Mouse (Mus musculus) MEL (cell line): Measurements from ENCODE around the gene Ctnnd2. TPM values are rescaled to one million over a fixed set of nuclear protein-coding genes. Genes with fewer than 3 reads are reported as not detected.

Experiments used
- DNase-seq: peaks from one replicate; pipeline ENCODE4 v3.0.0; 2011; ENCODE audit warnings: low read depth, low spot score
- H3K27ac ChIP-seq: 2 replicates; pipeline ENCODE4 v1.5.1; 2012; ENCODE audit warnings: low read depth, mild to moderate bottlenecking, control low read depth, low read length, moderate library complexity; ENCODE audit not compliant: control insufficient read depth
- H3K27me3 ChIP-seq, 2 experiments: fragments of 150-350 bp in 1 of 2; sonication (generic) in 1 of 2; 2 replicates each; pipeline ENCODE4 v1.6.1; 2012; ENCODE audit warnings: low read length in 2 of 2, mild to moderate bottlenecking in 2 of 2, improper control_type of control experiment in 1 of 2, moderate library complexity in 1 of 2; ENCODE audit not compliant: insufficient read depth in 2 of 2, control insufficient read depth in 1 of 2
- H3K36me3 ChIP-seq, 2 experiments: 2 replicates each; pipeline ENCODE4 v1.6.1; 2012 to 2014; ENCODE audit warnings: low read length in 2 of 2, improper control_type of control experiment in 1 of 2, inconsistent platforms in 1 of 2, mild to moderate bottlenecking in 1 of 2; ENCODE audit not compliant: insufficient read depth in 2 of 2, control insufficient read depth in 1 of 2
- H3K4me1 ChIP-seq, 2 experiments: fragments of 150-350 bp in 1 of 2; sonication (generic) in 1 of 2; 2 replicates each; pipeline ENCODE4 v1.6.1; 2012; ENCODE audit warnings: low read length in 2 of 2, improper control_type of control experiment in 1 of 2, mild to moderate bottlenecking in 1 of 2; ENCODE audit not compliant: insufficient read depth in 2 of 2, control insufficient read depth in 1 of 2
- H3K4me3 ChIP-seq, 2 experiments: fragments of 150-350 bp in 1 of 2; sonication (generic) in 1 of 2; 2 replicates each; pipeline ENCODE4 v1.5.1; 2012; ENCODE audit warnings: low read depth in 2 of 2, low read length in 2 of 2, mild to moderate bottlenecking in 2 of 2, moderate library complexity in 2 of 2, control low read depth in 1 of 2, improper control_type of control experiment in 1 of 2; ENCODE audit not compliant: control insufficient read depth in 1 of 2, insufficient read depth in 1 of 2
- H3K79me2 ChIP-seq: 2 replicates; pipeline ENCODE4 v1.6.1; 2012; ENCODE audit warnings: mild to moderate bottlenecking, low read length, moderate library complexity; ENCODE audit not compliant: control insufficient read depth, poor library complexity, insufficient read depth
- H3K9ac ChIP-seq: 2 replicates; pipeline ENCODE4 v1.6.1; 2012; ENCODE audit warnings: low read depth, mild to moderate bottlenecking, control low read depth, low read length, moderate library complexity; ENCODE audit not compliant: control insufficient read depth, poor library complexity, severe bottlenecking
- H3K9me3 ChIP-seq: fragments of 150-350 bp; sonication (generic); replicated peaks from 2 replicates; pipeline ENCODE4 v1.6.1; 2012; ENCODE audit warnings: mild to moderate bottlenecking, low read length, improper control_type of control experiment, moderate library complexity; ENCODE audit not compliant: insufficient read depth
- BHLHE40 ChIP-seq: IDR thresholded peaks from 2 replicates; pipeline ENCODE4 v1.6.1; 2012; ENCODE audit warnings: low read depth, mild to moderate bottlenecking, inconsistent platforms, low read length, improper control_type of control experiment, borderline replicate concordance
- CHD1 ChIP-seq: IDR thresholded peaks from 2 replicates; pipeline ENCODE4 v1.6.1; 2012; ENCODE audit warnings: low read depth, mild to moderate bottlenecking, inconsistent platforms, low read length, improper control_type of control experiment
- CHD2 ChIP-seq: IDR thresholded peaks from 2 replicates; pipeline ENCODE4 v1.6.1; 2011; ENCODE audit warnings: low read length, improper control_type of control experiment
- CTCF ChIP-seq, 3 experiments: IDR thresholded peaks in 2 of 3; conservative IDR thresholded peaks in 1 of 3; 2 replicates each; pipeline ENCODE4 v1.5.1; 2011 to 2012; ENCODE audit warnings: low read length in 3 of 3, low read depth in 2 of 3, mild to moderate bottlenecking in 2 of 3, improper control_type of control experiment in 1 of 3, inconsistent platforms in 1 of 3, mixed read lengths in 1 of 3, moderate library complexity in 1 of 3; ENCODE audit not compliant: control insufficient read depth in 1 of 3, insufficient read depth in 1 of 3, poor library complexity in 1 of 3, severe bottlenecking in 1 of 3
- EP300 ChIP-seq, 2 experiments: IDR thresholded peaks; 2 replicates each; pipeline ENCODE4 v1.6.1; 2011; ENCODE audit warnings: improper control_type of control experiment in 2 of 2, low read length in 2 of 2, low read depth in 1 of 2, mild to moderate bottlenecking in 1 of 2
- HCFC1 ChIP-seq: IDR thresholded peaks from 2 replicates; pipeline ENCODE4 v1.6.1; 2012; ENCODE audit warnings: low read depth, mild to moderate bottlenecking, inconsistent platforms, low read length, improper control_type of control experiment, moderate library complexity
- JUND ChIP-seq: IDR thresholded peaks from 2 replicates; pipeline ENCODE4 v1.6.1; 2011; ENCODE audit warnings: low read depth, mild to moderate bottlenecking, improper control_type of control experiment, low read length
- KAT2A ChIP-seq: conservative IDR thresholded peaks from 2 replicates; pipeline ENCODE4 v1.6.1; 2012; ENCODE audit warnings: low read depth, low read length, improper control_type of control experiment, inconsistent platforms
- MAX ChIP-seq: IDR thresholded peaks from 2 replicates; pipeline ENCODE4 v1.6.1; 2011; ENCODE audit warnings: low read length, improper control_type of control experiment
- MEF2A ChIP-seq: IDR thresholded peaks from 2 replicates; pipeline ENCODE4 v1.6.1; 2014; ENCODE audit warnings: low read depth, mild to moderate bottlenecking, inconsistent platforms, low read length, improper control_type of control experiment; ENCODE audit not compliant: poor library complexity, insufficient replicate concordance, severe bottlenecking; ENCODE audit errors: extremely low read depth
- MXI1 ChIP-seq: IDR thresholded peaks from 2 replicates; pipeline ENCODE4 v1.6.1; 2011; ENCODE audit warnings: mild to moderate bottlenecking, low read depth, low read length, improper control_type of control experiment
- MYB ChIP-seq: IDR thresholded peaks from 2 replicates; pipeline ENCODE4 v1.6.1; 2011; ENCODE audit warnings: mild to moderate bottlenecking, low read depth, low read length, improper control_type of control experiment
- MYC ChIP-seq: IDR thresholded peaks from 2 replicates; pipeline ENCODE4 v1.6.1; 2011; ENCODE audit warnings: low read depth, mild to moderate bottlenecking, low read length, improper control_type of control experiment, moderate library complexity
- NELFE ChIP-seq: IDR thresholded peaks from 2 replicates; pipeline ENCODE4 v1.6.1; 2011; ENCODE audit warnings: low read depth, low read length, improper control_type of control experiment
- POLR2AphosphoS2 ChIP-seq: IDR thresholded peaks from 2 replicates; pipeline ENCODE4 v1.6.1; 2011; ENCODE audit warnings: low read length, improper control_type of control experiment
- POLR2AphosphoS5 ChIP-seq: IDR thresholded peaks from 2 replicates; pipeline ENCODE4 v1.6.1; 2012; ENCODE audit warnings: low read depth, borderline replicate concordance, mild to moderate bottlenecking, inconsistent platforms, low read length, moderate library complexity, mixed read lengths
- RAD21 ChIP-seq: IDR thresholded peaks from 2 replicates; pipeline ENCODE4 v1.6.1; 2011; ENCODE audit warnings: mild to moderate bottlenecking, low read depth, low read length, improper control_type of control experiment
- SIN3A ChIP-seq: IDR thresholded peaks from 2 replicates; pipeline ENCODE4 v1.6.1; 2012; ENCODE audit warnings: low read length, improper control_type of control experiment, inconsistent platforms
- TAL1 ChIP-seq: IDR thresholded peaks from 2 replicates; pipeline ENCODE4 v1.6.1; 2012; ENCODE audit warnings: mild to moderate bottlenecking, inconsistent platforms, low read length, moderate library complexity, mixed read lengths
- TBP ChIP-seq: IDR thresholded peaks from 2 replicates; pipeline ENCODE4 v1.8.0; 2011; ENCODE audit warnings: low read depth, low read length, improper control_type of control experiment
- UBTF ChIP-seq: IDR thresholded peaks from 2 replicates; pipeline ENCODE4 v1.6.1; 2012; ENCODE audit warnings: low read depth, mild to moderate bottlenecking, inconsistent platforms, low read length, improper control_type of control experiment, moderate library complexity, borderline replicate concordance; ENCODE audit not compliant: insufficient read depth
- USF1 ChIP-seq: IDR thresholded peaks from 2 replicates; pipeline ENCODE4 v1.6.1; 2014; ENCODE audit warnings: low read depth, mild to moderate bottlenecking, inconsistent platforms, low read length, improper control_type of control experiment, moderate library complexity
- ZMIZ1 ChIP-seq: IDR thresholded peaks from 2 replicates; pipeline ENCODE4 v1.6.1; 2012; ENCODE audit warnings: low read depth, mild to moderate bottlenecking, inconsistent platforms, low read length, improper control_type of control experiment, moderate library complexity
- ZNF384 ChIP-seq: IDR thresholded peaks from 2 replicates; pipeline ENCODE4 v1.6.1; 2012; ENCODE audit warnings: low read depth, mild to moderate bottlenecking, inconsistent platforms, low read length, improper control_type of control experiment
- polyA plus RNA-seq, 2 experiments: library from polyadenylated mRNA; stranded (reverse) in 1 of 2; unstranded in 1 of 2; fragments of >175 nt in 1 of 2; fragments of >200 nt in 1 of 2; gene quantifications; 2 replicates each; pipeline versions ENCODE4 v1.2.1 to v1.2.4; 2012; ENCODE audit warnings: low replicate concordance in 2 of 2, low read depth in 1 of 2; ENCODE audit not compliant: insufficient read length in 2 of 2, insufficient read depth in 1 of 2, missing spikeins in 1 of 2
- total RNA-seq: library from RNA; depleted of rRNA; stranded (reverse); fragments of 300-350 nt; gene quantifications from 2 replicates; pipeline ENCODE4 v1.2.3, GENCODE M21; 2012

The Ctnnd2 gene
- total and polyA plus RNA-seq, 3 experiments, result 0.03 TPM; not detected in 2

GRCm38 (mm10) chr15:30198429-30198828, 26.0 kb downstream of the Ctnnd2 start:
- no peak for DNase-seq
- H3K79me2 ChIP-seq, result no peaks in the 10 kb centered on the region
- no peaks in the 10 kb centered on the region for H3K4me1 ChIP-seq
- no peaks in the 10 kb centered on the region for H3K36me3 ChIP-seq
- H3K9me3 ChIP-seq, result no peaks in the 10 kb centered on the region
- no peak overlapping the region for H3K27ac ChIP-seq
- no peak for TF ChIP-seq UBTF
- no peak for TF ChIP-seq RAD21
- TF ChIP-seq MAX, result no peak
- no peak for TF ChIP-seq EP300 (IDR thresholded peaks at IDR 0.05; ENCODE audit: low read depth in 1 of 2, low read length in 2 of 2)
- no peak for TF ChIP-seq SIN3A
- TF ChIP-seq CHD2, result no peak
- TF ChIP-seq MYB, result no peak
- no peak for TF ChIP-seq BHLHE40
- TF ChIP-seq JUND, result no peak
- no peak for TF ChIP-seq NELFE
- H3K4me3 ChIP-seq, result no peak overlapping the region
- H3K27me3 ChIP-seq, result no peaks in the 10 kb centered on the region
- no peak overlapping the region for H3K9ac ChIP-seq

- Histone ChIP-seq H3K4me1 (no peaks in the 10 kb centered on the region), H3K9me3 (no peaks in the 10 kb centered on the region), H3K9ac (no peak overlapping the region), H3K27me3 (no peaks in the 10 kb centered on the region), H3K36me3 (no peaks in the 10 kb centered on the region), H3K27ac (no peak overlapping the region), H3K4me3 (no peak overlapping the region), H3K79me2 (no peaks in the 10 kb centered on the region)
- no peak for DNase-seq
- no peak for TF ChIP-seq NELFE
- TF ChIP-seq EP300 (IDR thresholded peaks at IDR 0.05; ENCODE audit: low read depth in 1 of 2, low read length in 2 of 2), result no peak
- no peak for TF ChIP-seq USF1
- no peak for TF ChIP-seq CHD2
- TF ChIP-seq MXI1, result no peak
- no peak for TF ChIP-seq MEF2A
- TF ChIP-seq TAL1, result no peak
- no peak for TF ChIP-seq ZNF384
- TF ChIP-seq POLR2AphosphoS2, result no peak
- no peak for TF ChIP-seq CTCF (IDR thresholded peaks at IDR 0.05 in 2 of 3, conservative IDR thresholded peaks at IDR 0.05 in 1 of 3; ENCODE audit: control insufficient read depth in 1 of 3, insufficient read depth in 1 of 3, low read depth in 2 of 3, low read length in 3 of 3, poor library complexity in 1 of 3, severe bottlenecking in 1 of 3)
- no peak for TF ChIP-seq MYC
- no peak for TF ChIP-seq MYB
- TF ChIP-seq MAX, result no peak
- TF ChIP-seq HCFC1, result no peak
- no peak for TF ChIP-seq BHLHE40
- TF ChIP-seq ZMIZ1, result no peak
- TF ChIP-seq KAT2A, result no peak
- no peak for TF ChIP-seq TBP
- no peak for TF ChIP-seq POLR2AphosphoS5
- no peak for TF ChIP-seq CHD1
These were observed 27.4 kb downstream of the Ctnnd2 start for GRCm38 (mm10) chr15:30199785-30200184.
